Mouse (Mus musculus): ENCODE results near the gene Prdx2. TPM values are rescaled to one million over a fixed set of nuclear protein-coding genes. Genes with fewer than 3 reads are reported as not detected.

The Prdx2 gene
- polyA plus RNA-seq, 1 experiment = 68.6 TPM

- peaks cover 40% of the 10 kb centered on the region for H3K4me1 ChIP-seq
- peaks cover 31% of the 10 kb centered on the region for H3K36me3 ChIP-seq (replicated peaks; ENCODE audit: low read length)
- no peaks in the 10 kb centered on the region for H3K9me3 ChIP-seq
- TF ChIP-seq GATA1 (IDR thresholded peaks at IDR 0.05; ENCODE audit: borderline replicate concordance, low read length) = no peak
- TF ChIP-seq FLI1 (IDR thresholded peaks at IDR 0.05; ENCODE audit: low read length) = no peak
- no peak overlapping the region for H3K4me3 ChIP-seq (replicated peaks)
- no peaks in the 10 kb centered on the region for H3K27me3 ChIP-seq (replicated peaks)
Observed at GRCm38 (mm10) chr8:84995680-84996079, 26.3 kb downstream of the Prdx2 start.

GRCm38 (mm10) chr8:84996978-84997377 lies 27.6 kb downstream of the Prdx2 start:
- no peak overlapping the region for H3K4me3 ChIP-seq (replicated peaks)
- no peak for TF ChIP-seq GATA1 (IDR thresholded peaks at IDR 0.05; ENCODE audit: borderline replicate concordance, low read length)
- no peak for TF ChIP-seq FLI1 (IDR thresholded peaks at IDR 0.05; ENCODE audit: low read length)
- peaks cover 36% of the 10 kb centered on the region for H3K36me3 ChIP-seq (replicated peaks; ENCODE audit: low read length)
- H3K9me3 ChIP-seq = no peaks in the 10 kb centered on the region
- no peaks in the 10 kb centered on the region for H3K27me3 ChIP-seq (replicated peaks)
- peaks cover 33% of the 10 kb centered on the region for H3K4me1 ChIP-seq

- Histone ChIP-seq H3K27me3 (replicated peaks) (no peaks in the 10 kb centered on the region), H3K4me3 (replicated peaks) (peak overlapping the region; percentile 87), H3K4me1 (peaks cover 37% of the 10 kb centered on the region), H3K36me3 (replicated peaks; ENCODE audit: low read length) (peaks cover 40% of the 10 kb centered on the region), H3K9me3 (no peaks in the 10 kb centered on the region)
- TF ChIP-seq FLI1 (IDR thresholded peaks at IDR 0.05; ENCODE audit: low read length) (no peak), GATA1 (IDR thresholded peaks at IDR 0.05; ENCODE audit: borderline replicate concordance, low read length) (no peak)
Observed at GRCm38 (mm10) chr8:84997649-84998295, 28.4 kb downstream of the Prdx2 start.

GRCm38 (mm10) chr8:85007686-85008085 lies 38.3 kb downstream of the Prdx2 start:
- peaks cover 6% of the 10 kb centered on the region; the same call in 1 of the 2 replicates for H3K9me3 ChIP-seq
- H3K36me3 ChIP-seq (replicated peaks; ENCODE audit: low read length) = peaks cover 3% of the 10 kb centered on the region
- peaks cover 47% of the 10 kb centered on the region for H3K27me3 ChIP-seq (replicated peaks)
- H3K4me3 ChIP-seq (replicated peaks) = no peak overlapping the region
- TF ChIP-seq FLI1 (IDR thresholded peaks at IDR 0.05; ENCODE audit: low read length) (no peak), GATA1 (IDR thresholded peaks at IDR 0.05; ENCODE audit: borderline replicate concordance, low read length) (no peak)
- H3K4me1 ChIP-seq = peaks cover 22% of the 10 kb centered on the region

- Histone ChIP-seq H3K27me3 (replicated peaks) (peaks cover 72% of the 10 kb centered on the region), H3K4me3 (replicated peaks) (peak overlapping the region; percentile 78), H3K4me1 (peaks cover 34% of the 10 kb centered on the region), H3K9me3 (peaks cover 6% of the 10 kb centered on the region; the same call in 1 of the 2 replicates), H3K36me3 (replicated peaks; ENCODE audit: low read length) (no peaks in the 10 kb centered on the region)
- no peak for TF ChIP-seq FLI1 (IDR thresholded peaks at IDR 0.05; ENCODE audit: low read length)
- no peak for TF ChIP-seq GATA1 (IDR thresholded peaks at IDR 0.05; ENCODE audit: borderline replicate concordance, low read length)
Observed at GRCm38 (mm10) chr8:85011242-85011641, 41.9 kb downstream of the Prdx2 start.

- H3K4me1 ChIP-seq = peaks cover 29% of the 10 kb centered on the region
- peaks cover 17% of the 10 kb centered on the region for H3K36me3 ChIP-seq (replicated peaks; ENCODE audit: low read length)
- peak overlapping the region; percentile 90 for H3K4me3 ChIP-seq (replicated peaks)
- H3K27me3 ChIP-seq (replicated peaks) = peaks cover 57% of the 10 kb centered on the region
- peaks cover 3% of the 10 kb centered on the region; the same call in 1 of the 2 replicates for H3K9me3 ChIP-seq
- TF ChIP-seq FLI1 (IDR thresholded peaks at IDR 0.05; ENCODE audit: low read length) (no peak), GATA1 (IDR thresholded peaks at IDR 0.05; ENCODE audit: borderline replicate concordance, low read length) (no peak)
Observed at GRCm38 (mm10) chr8:85013230-85013840, 43.9 kb downstream of the Prdx2 start.

- Histone ChIP-seq H3K4me3 (replicated peaks) (peak within 1 kb of the TSS; percentile 90), H3K4me1 (peaks cover 26% of the 10 kb centered on the region), H3K9me3 (no peaks in the 10 kb centered on the region), H3K36me3 (replicated peaks; ENCODE audit: low read length) (peaks cover 28% of the 10 kb centered on the region), H3K27me3 (replicated peaks) (peaks cover 47% of the 10 kb centered on the region)
- TF ChIP-seq FLI1 (IDR thresholded peaks at IDR 0.05; ENCODE audit: low read length) (no peak), GATA1 (IDR thresholded peaks at IDR 0.05; ENCODE audit: borderline replicate concordance, low read length) (no peak)
Observed at GRCm38 (mm10) chr8:85014431-85014830, 45.0 kb downstream of the Prdx2 start, which contains the start of gene Best2. Gene Best2 (minus strand): TSS chr8:85014531.

- no peak overlapping the region for H3K4me3 ChIP-seq (replicated peaks)
- TF ChIP-seq GATA1 (IDR thresholded peaks at IDR 0.05; ENCODE audit: borderline replicate concordance, low read length) (no peak), FLI1 (IDR thresholded peaks at IDR 0.05; ENCODE audit: low read length) (no peak)
Observed at GRCm38 (mm10) chr8:85016724-85017123, 47.3 kb downstream of the Prdx2 start.

GRCm38 (mm10) chr8:85017209-85017608 lies 47.8 kb downstream of the Prdx2 start:
- H3K9me3 ChIP-seq = no peaks in the 10 kb centered on the region
- H3K4me1 ChIP-seq = peaks cover 15% of the 10 kb centered on the region
- peaks cover 56% of the 10 kb centered on the region for H3K36me3 ChIP-seq (replicated peaks; ENCODE audit: low read length)
- TF ChIP-seq GATA1 (IDR thresholded peaks at IDR 0.05; ENCODE audit: borderline replicate concordance, low read length) (no peak), FLI1 (IDR thresholded peaks at IDR 0.05; ENCODE audit: low read length) (no peak)
- peaks cover 30% of the 10 kb centered on the region for H3K27me3 ChIP-seq (replicated peaks)
- no peak overlapping the region for H3K4me3 ChIP-seq (replicated peaks)

More at GRCm38 (mm10) chr8:85016724-85017123, 47.3 kb downstream of the Prdx2 start:
- peaks cover 15% of the 10 kb centered on the region for H3K4me1 ChIP-seq
- H3K27me3 ChIP-seq (replicated peaks) = peaks cover 31% of the 10 kb centered on the region
- peaks cover 51% of the 10 kb centered on the region for H3K36me3 ChIP-seq (replicated peaks; ENCODE audit: low read length)
- no peaks in the 10 kb centered on the region for H3K9me3 ChIP-seq

GRCm38 (mm10) chr8:85021514-85022055 lies 52.2 kb downstream of the Prdx2 start:
- no peaks in the 10 kb centered on the region for H3K9me3 ChIP-seq
- TF ChIP-seq FLI1 (IDR thresholded peaks at IDR 0.05; ENCODE audit: low read length) = no peak
- TF ChIP-seq GATA1 (IDR thresholded peaks at IDR 0.05; ENCODE audit: borderline replicate concordance, low read length) = no peak
- peaks cover 21% of the 10 kb centered on the region for H3K4me1 ChIP-seq
- H3K27me3 ChIP-seq (replicated peaks) = no peaks in the 10 kb centered on the region
- peaks cover 74% of the 10 kb centered on the region for H3K36me3 ChIP-seq (replicated peaks; ENCODE audit: low read length)
- H3K4me3 ChIP-seq (replicated peaks) = no peak overlapping the region

Measured in megakaryocyte, embryonic 14.5 days (primary cell).